Mouse (Mus musculus) hindbrain, postnatal 0 days (tissue): ENCODE results near the gene Ceacam18. TPM values are rescaled to one million over a fixed set of nuclear protein-coding genes. Genes with fewer than 3 reads are reported as not detected.
"Not testable (repeated sequence)": the region's sequence is repeated elsewhere in the genome, so short reads cannot be mapped to it uniquely, and the experiment has no call there.

Experiments used
- ATAC-seq: fragments of 200-750 bp; cut with Nextera tagmentation; 2 replicates; pipeline ENCODE4 v1.8.0; 2017; ENCODE audit warnings: mild to moderate bottlenecking, moderate TSS enrichment, moderate library complexity
- DNase-seq: peaks from one replicate; pipeline ENCODE4 v3.0.0-alpha.2; 2015; ENCODE audit warnings: low spot score
- H3K27ac ChIP-seq: fragments of 300-500 bp; sonication (generic); 2 replicates; pipeline ENCODE4 v1.5.1; 2014; ENCODE audit warnings: mild to moderate bottlenecking
- H3K27me3 ChIP-seq: fragments of 300-500 bp; sonication (generic); 2 replicates; pipeline ENCODE4 v1.6.1; 2014; ENCODE audit warnings: low read length, mixed read lengths; ENCODE audit not compliant: insufficient read depth
- H3K36me3 ChIP-seq: fragments of 300-500 bp; sonication (generic); 2 replicates; pipeline ENCODE4 v1.6.1; 2014; ENCODE audit warnings: low read length, mixed read lengths; ENCODE audit not compliant: insufficient read depth
- H3K4me1 ChIP-seq: fragments of 300-500 bp; sonication (generic); 2 replicates; pipeline ENCODE4 v1.6.1; 2014; ENCODE audit warnings: antibody characterized with exemption, low read length, mixed read lengths; ENCODE audit not compliant: insufficient read depth
- H3K4me2 ChIP-seq: fragments of 300-500 bp; sonication (generic); 2 replicates; pipeline ENCODE4 v1.6.1; 2014; ENCODE audit warnings: low read depth, mild to moderate bottlenecking, low read length, moderate library complexity, mixed read lengths
- H3K4me3 ChIP-seq: fragments of 300-500 bp; sonication (generic); 2 replicates; pipeline ENCODE4 v1.5.1; 2014; ENCODE audit warnings: low read length
- H3K9ac ChIP-seq: fragments of 300-500 bp; sonication (generic); replicated peaks from 2 replicates; pipeline ENCODE4 v1.6.1; 2014; ENCODE audit warnings: mild to moderate bottlenecking, low read length, moderate library complexity, mixed read lengths
- H3K9me3 ChIP-seq: fragments of 300-500 bp; sonication (generic); 2 replicates; pipeline ENCODE4 v1.6.1; 2016; ENCODE audit warnings: low read length, mixed read lengths
- CTCF ChIP-seq: IDR thresholded peaks from 2 replicates; pipeline ENCODE4 v1.5.1; 2016; ENCODE audit warnings: antibody characterized with exemption, control low read depth, low read depth
- WGBS: fragments of 180-500 bp; shearing (Covaris S2); extraction: QIAGEN DNeasy Blood & Tissue Kit; methylation state at CpG from one replicate; pipeline ENCODE4 v1.1.7; 2014; 5-methylcytosine and 5-hydroxymethylcytosine counted together
- polyA plus RNA-seq: library from polyadenylated mRNA; unstranded; fragments of >200 nt; fragmentation: Nextera tagmentation; extraction: Ambion mirVana; gene quantifications from 2 replicates; pipeline ENCODE4 v1.2.1, GENCODE M21; 2015
- total RNA-seq: library from RNA; depleted of rRNA; stranded (reverse); fragments of >200 nt; gene quantifications from 2 replicates; pipeline ENCODE4 v1.2.3, GENCODE M21; 2014; rRNA removed

Ceacam18 gene
- total and polyA plus RNA-seq, 2 experiments from 2014 or later = 0.08 TPM; not detected in 1

DNA sequence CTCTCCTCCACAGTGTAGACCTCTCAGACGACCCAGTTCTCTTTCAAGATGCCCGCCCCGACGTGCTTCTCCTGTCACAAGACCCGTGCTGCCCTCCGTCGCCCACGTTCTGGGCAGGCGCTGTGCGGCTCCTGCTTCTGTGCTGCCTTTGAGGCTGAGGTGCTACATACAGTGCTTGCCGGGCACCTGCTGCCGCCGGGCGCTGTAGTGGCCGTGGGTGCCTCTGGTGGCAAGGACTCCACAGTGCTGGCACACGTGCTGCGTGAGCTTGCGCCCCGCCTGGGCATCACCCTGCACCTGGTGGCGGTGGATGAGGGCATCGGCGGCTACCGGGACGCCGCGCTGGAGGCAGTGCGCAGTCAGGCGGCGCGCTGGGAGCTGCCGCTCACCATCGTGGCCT is 40.6 kb downstream of the Ceacam18 start:
- 94% methylated on average over 32 of the region's 32 CpGs for WGBS
- DNase-seq = no peak
- Histone ChIP-seq H3K27ac (no peak overlapping the region), H3K9me3 (no peaks in the 10 kb centered on the region), H3K4me2 (no peak overlapping the region), H3K4me1 (peaks cover 8% of the 10 kb centered on the region), H3K9ac (no peak overlapping the region), H3K27me3 (no peaks in the 10 kb centered on the region), H3K36me3 (peaks cover 38% of the 10 kb centered on the region), H3K4me3 (no peak overlapping the region)
- no peak for TF ChIP-seq CTCF
- no peak for ATAC-seq

- H3K4me3 ChIP-seq = no peak overlapping the region
- H3K27ac ChIP-seq = no peak overlapping the region
- peak; percentile 66 for TF ChIP-seq CTCF
- H3K27me3 ChIP-seq = no peaks in the 10 kb centered on the region
- ATAC-seq (no peak), DNase-seq (peak; percentile 15)
- H3K4me2 ChIP-seq = no peak overlapping the region
- no peaks in the 10 kb centered on the region for H3K9me3 ChIP-seq
- peaks cover 38% of the 10 kb centered on the region for H3K36me3 ChIP-seq
- no peaks in the 10 kb centered on the region for H3K4me1 ChIP-seq
- H3K9ac ChIP-seq = no peak overlapping the region
These were observed 44.0 kb downstream of the Ceacam18 start for GRCm38 (mm10) chr7:43678517-43678916.

- TF ChIP-seq CTCF = peak; percentile 93
- Histone ChIP-seq H3K4me3 (no peak overlapping the region), H3K27ac (no peak overlapping the region), H3K27me3 (no peaks in the 10 kb centered on the region), H3K9ac (no peak overlapping the region), H3K4me2 (no peak overlapping the region), H3K9me3 (no peaks in the 10 kb centered on the region), H3K4me1 (no peaks in the 10 kb centered on the region), H3K36me3 (peaks cover 21% of the 10 kb centered on the region)
- ATAC-seq = peak; percentile 72
- WGBS = 23% methylated on average over 5 of the region's 5 CpGs
- DNase-seq = peak; percentile 80
These were observed 46.5 kb downstream of the Ceacam18 start for GRCm38 (mm10) chr7:43680960-43681359.

GRCm38 (mm10) chr7:43682511-43682910 is 48.0 kb downstream of the Ceacam18 start:
- not testable (repeated sequence) for H3K4me2 ChIP-seq, H3K9me3 ChIP-seq, H3K4me3 ChIP-seq, H3K27me3 ChIP-seq, ATAC-seq, H3K36me3 ChIP-seq, H3K4me1 ChIP-seq, H3K27ac ChIP-seq, H3K9ac ChIP-seq
- 10% methylated on average over 1 of the region's 1 CpGs for WGBS
- peak; percentile 31; the same call in 1 of the 2 replicates for TF ChIP-seq CTCF
- peak; percentile 13 for DNase-seq

GRCm38 (mm10) chr7:43685088-43685487 is 50.6 kb downstream of the Ceacam18 start:
- Histone ChIP-seq H3K27ac (no peak overlapping the region), H3K4me3 (no peak overlapping the region), H3K9ac (no peak overlapping the region), H3K36me3 (no peaks in the 10 kb centered on the region), H3K4me1 (no peaks in the 10 kb centered on the region), H3K4me2 (no peak overlapping the region), H3K9me3 (no peaks in the 10 kb centered on the region), H3K27me3 (no peaks in the 10 kb centered on the region)
- no peak for ATAC-seq
- no peak for DNase-seq
- WGBS = 74% methylated on average over 7 of the region's 7 CpGs
- no peak for TF ChIP-seq CTCF

- no peak within 1 kb of the TSS for H3K27ac ChIP-seq
- H3K9ac ChIP-seq = no peak within 1 kb of the TSS
- no peaks in the 10 kb centered on the region for H3K36me3 ChIP-seq
- ATAC-seq (no peak), DNase-seq (no peak)
- no peak for TF ChIP-seq CTCF
- H3K9me3 ChIP-seq = no peaks in the 10 kb centered on the region
- no peaks in the 10 kb centered on the region for H3K4me1 ChIP-seq
- no peaks in the 10 kb centered on the region for H3K27me3 ChIP-seq
- H3K4me2 ChIP-seq = no peak within 1 kb of the TSS
- no peak within 1 kb of the TSS for H3K4me3 ChIP-seq
These were observed 55.6 kb downstream of the Ceacam18 start, which contains the start of gene Klk14 for GRCm38 (mm10) chr7:43690118-43690517. TSS of gene Klk14 (plus strand) at chr7:43690418.

Other genes starting within 250 kb of the Ceacam18 start
- gene Siglecg, start 226.5 kb upstream of the Ceacam18 start, total RNA-seq = 0.22 TPM in 1 of 2 replicates, not detected in the other
- gene Siglecg, start 226.5 kb upstream of the Ceacam18 start, polyA plus RNA-seq = not detected in 2 replicates
- not detected in 2 replicates for gene Lim2, start 207.0 kb upstream of the Ceacam18 start, total RNA-seq
- gene Lim2, start 207.0 kb upstream of the Ceacam18 start, polyA plus RNA-seq = not detected in 2 replicates
- not detected in 2 replicates for gene Nkg7, start 197.6 kb upstream of the Ceacam18 start, total RNA-seq
- gene Nkg7, start 197.6 kb upstream of the Ceacam18 start, polyA plus RNA-seq = 0.28 TPM in 1 of 2 replicates, not detected in the other
- gene Cldnd2, start 193.9 kb upstream of the Ceacam18 start, total RNA-seq = not detected in 2 replicates
- gene Cldnd2, start 193.9 kb upstream of the Ceacam18 start, polyA plus RNA-seq = not detected in 2 replicates
- gene Etfb, start 190.6 kb upstream of the Ceacam18 start, total RNA-seq = 42.1 and 42.9 TPM in 2 replicates
- 148 and 149 TPM in 2 replicates for gene Etfb, start 190.6 kb upstream of the Ceacam18 start, polyA plus RNA-seq
- gene Gm45233, start 190.6 kb upstream of the Ceacam18 start, total RNA-seq = 2.6 TPM in 1 of 2 replicates, not detected in the other
- 0.43 and 0.83 TPM in 2 replicates for gene Gm45233, start 190.6 kb upstream of the Ceacam18 start, polyA plus RNA-seq
- gene Vsig10l, start 171.6 kb upstream of the Ceacam18 start, total RNA-seq = 15.8 and 20.1 TPM in 2 replicates
- 23.1 and 25.8 TPM in 2 replicates for gene Vsig10l, start 171.6 kb upstream of the Ceacam18 start, polyA plus RNA-seq
- 64.7 and 69.9 TPM in 2 replicates for gene Iglon5, start 144.6 kb upstream of the Ceacam18 start, total RNA-seq
- 8.0 and 8.6 TPM in 2 replicates for gene Iglon5, start 144.6 kb upstream of the Ceacam18 start, polyA plus RNA-seq
- 0.05 TPM in 1 of 2 replicates, not detected in the other for gene 4931406B18Rik, start 128.8 kb upstream of the Ceacam18 start, total RNA-seq
- not detected in 2 replicates for gene 4931406B18Rik, start 128.8 kb upstream of the Ceacam18 start, polyA plus RNA-seq
- 1.4 and 2.0 TPM in 2 replicates for gene Cd33, start 90.3 kb upstream of the Ceacam18 start, total RNA-seq
- 1.8 and 2.0 TPM in 2 replicates for gene Cd33, start 90.3 kb upstream of the Ceacam18 start, polyA plus RNA-seq
- 8.0 and 8.3 TPM in 2 replicates for gene Zfp658, start 72.5 kb upstream of the Ceacam18 start, total RNA-seq
- gene Zfp658, start 72.5 kb upstream of the Ceacam18 start, polyA plus RNA-seq = 2.5 and 3.3 TPM in 2 replicates
- gene Zfp719, start 55.1 kb upstream of the Ceacam18 start, total RNA-seq = 10.8 and 11.6 TPM in 2 replicates
- 4.7 and 5.3 TPM in 2 replicates for gene Zfp719, start 55.1 kb upstream of the Ceacam18 start, polyA plus RNA-seq
- 1.0 TPM in 1 of 2 replicates, not detected in the other for gene Zfp819, start 27.5 kb upstream of the Ceacam18 start, total RNA-seq
- gene Zfp819, start 27.5 kb upstream of the Ceacam18 start, polyA plus RNA-seq = 0.40 and 0.62 TPM in 2 replicates
- gene Siglece, start 25.5 kb downstream of the Ceacam18 start, total RNA-seq = not detected in 2 replicates
- 0.40 and 0.48 TPM in 2 replicates for gene Siglece, start 25.5 kb downstream of the Ceacam18 start, polyA plus RNA-seq
- gene Ctu1, start 37.3 kb downstream of the Ceacam18 start, total RNA-seq = 32.4 and 36.4 TPM in 2 replicates
- gene Ctu1, start 37.3 kb downstream of the Ceacam18 start, polyA plus RNA-seq = 14.5 and 14.7 TPM in 2 replicates
- not detected in 2 replicates for gene Klk14, start 55.7 kb downstream of the Ceacam18 start, total RNA-seq
- gene Klk14, start 55.7 kb downstream of the Ceacam18 start, polyA plus RNA-seq = not detected in 2 replicates
- gene Klk13, start 77.9 kb downstream of the Ceacam18 start, total RNA-seq = not detected in 2 replicates
- 0.10 and 0.32 TPM in 2 replicates for gene Klk13, start 77.9 kb downstream of the Ceacam18 start, polyA plus RNA-seq
- gene Klk12, start 134.2 kb downstream of the Ceacam18 start, total RNA-seq = not detected in 2 replicates
- gene Klk12, start 134.2 kb downstream of the Ceacam18 start, polyA plus RNA-seq = not detected in 2 replicates
- gene Klk11, start 139.9 kb downstream of the Ceacam18 start, total RNA-seq = not detected in 2 replicates
- gene Klk11, start 139.9 kb downstream of the Ceacam18 start, polyA plus RNA-seq = not detected in 2 replicates
- gene Klk10, start 146.3 kb downstream of the Ceacam18 start, total RNA-seq = 0.25 TPM in 1 of 2 replicates, not detected in the other
- gene Klk10, start 146.3 kb downstream of the Ceacam18 start, polyA plus RNA-seq = 0.14 and 0.30 TPM in 2 replicates
- not detected in 2 replicates for gene Klk9, start 157.2 kb downstream of the Ceacam18 start, total RNA-seq
- 0.20 TPM in 1 of 2 replicates, not detected in the other for gene Klk9, start 157.2 kb downstream of the Ceacam18 start, polyA plus RNA-seq
- gene Klk8, start 162.9 kb downstream of the Ceacam18 start, total RNA-seq = 9.5 and 11.3 TPM in 2 replicates
- 10.8 and 12.5 TPM in 2 replicates for gene Klk8, start 162.9 kb downstream of the Ceacam18 start, polyA plus RNA-seq
- not detected in 2 replicates for gene Klk7, start 176.6 kb downstream of the Ceacam18 start, total RNA-seq
- 0.09 and 0.19 TPM in 2 replicates for gene Klk7, start 176.6 kb downstream of the Ceacam18 start, polyA plus RNA-seq
- not detected in 2 replicates for gene Klk6, start 189.8 kb downstream of the Ceacam18 start, total RNA-seq
- gene Klk6, start 189.8 kb downstream of the Ceacam18 start, polyA plus RNA-seq = not detected in 2 replicates
- not detected in 2 replicates for gene Klk5, start 207.3 kb downstream of the Ceacam18 start, total RNA-seq
- gene Klk5, start 207.3 kb downstream of the Ceacam18 start, polyA plus RNA-seq = not detected in 2 replicates
- 1.7 TPM in 2 replicates for gene Klk4, start 246.5 kb downstream of the Ceacam18 start, total RNA-seq
- gene Klk4, start 246.5 kb downstream of the Ceacam18 start, polyA plus RNA-seq = 2.7 and 3.1 TPM in 2 replicates